Mouse (Mus musculus) gastrocnemius, postnatal 36 days (tissue): ENCODE measurements around the gene Tenm4. TPM values are rescaled to one million over a fixed set of nuclear protein-coding genes. Genes with fewer than 3 reads are reported as not detected.

Experiments used
- DNase-seq, 2 experiments: peaks; one replicate each; pipeline ENCODE4 v3.0.0; 2022
- intact Hi-C: fragments of 180-260 bp; cut with DNase I; formaldehyde crosslinking; loops from one replicate; pipeline ENCODE4 v1.15.1; 2025
- total RNA-seq, 2 experiments: library from RNA; stranded (reverse); gene quantifications; 2 replicates each; pipeline ENCODE4 v1.2.3; 2021

The Tenm4 gene
- total RNA-seq, 2 experiments from 2014 or later: 0.69 to 1.1 TPM

- intact Hi-C loops: no loop called here
Measured at GRCm38 (mm10) chr7:96556756-96557155, 385.7 kb downstream of the Tenm4 start.

GRCm38 (mm10) chr7:96562890-96563289 lies 391.8 kb downstream of the Tenm4 start:
- no peak for DNase-seq
- intact Hi-C loops: no loop called here

More at GRCm38 (mm10) chr7:96556756-96557155, 385.7 kb downstream of the Tenm4 start:
- DNase-seq: no peak

- no peak for DNase-seq
- intact Hi-C loops: no loop called here
Measured at GRCm38 (mm10) chr7:96563329-96564065, 392.5 kb downstream of the Tenm4 start.

DNA sequence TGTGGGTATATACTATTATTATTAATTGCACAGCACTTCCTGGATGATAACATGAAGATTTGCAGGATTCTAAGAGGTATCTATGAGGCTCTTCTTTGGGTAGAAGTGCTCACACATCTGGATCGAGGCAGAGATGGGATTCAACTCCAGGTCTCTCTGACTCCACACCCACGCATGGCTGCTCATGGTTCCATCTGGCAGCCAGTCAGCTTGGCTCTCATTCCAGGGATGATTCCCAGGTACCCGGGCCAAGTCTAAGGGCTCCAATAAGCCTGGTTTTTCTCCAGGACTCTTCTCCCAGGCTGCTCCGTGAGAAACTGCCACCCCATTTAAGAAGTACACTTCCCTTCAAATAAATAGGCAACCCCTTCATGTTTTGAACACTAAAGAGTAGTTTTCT lies 394.8 kb downstream of the Tenm4 start:
- peak; percentile 70 to 72 for DNase-seq
- intact Hi-C loops: no loop called here

GRCm38 (mm10) chr7:96566260-96566659 lies 395.2 kb downstream of the Tenm4 start:
- DNase-seq: no peak
- intact Hi-C loops: no loop called here

DNA sequence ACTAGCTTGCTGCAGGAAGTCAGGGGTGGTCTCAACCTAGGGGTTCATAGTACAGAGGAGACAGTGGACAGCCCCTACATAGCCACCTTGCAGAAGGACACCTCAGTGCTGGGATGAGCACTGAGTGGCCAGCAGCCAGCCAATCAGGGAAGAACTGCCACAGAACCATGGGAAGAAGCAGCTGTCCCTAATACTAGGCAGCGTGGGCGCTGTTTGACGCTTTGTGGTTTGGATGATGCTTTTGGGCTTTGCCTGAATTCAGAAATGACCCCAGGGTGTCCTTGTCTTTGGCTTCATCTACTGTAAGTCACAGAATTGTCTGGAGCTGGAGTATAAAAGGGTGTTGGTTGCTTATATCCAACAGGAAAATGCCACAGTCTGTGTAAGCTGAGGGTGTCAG lies 397.0 kb downstream of the Tenm4 start:
- intact Hi-C loops: no loop called here
- no peak for DNase-seq

GRCm38 (mm10) chr7:96570965-96571364 lies 399.9 kb downstream of the Tenm4 start:
- no peak for DNase-seq
- intact Hi-C loops: no loop called here

DNA sequence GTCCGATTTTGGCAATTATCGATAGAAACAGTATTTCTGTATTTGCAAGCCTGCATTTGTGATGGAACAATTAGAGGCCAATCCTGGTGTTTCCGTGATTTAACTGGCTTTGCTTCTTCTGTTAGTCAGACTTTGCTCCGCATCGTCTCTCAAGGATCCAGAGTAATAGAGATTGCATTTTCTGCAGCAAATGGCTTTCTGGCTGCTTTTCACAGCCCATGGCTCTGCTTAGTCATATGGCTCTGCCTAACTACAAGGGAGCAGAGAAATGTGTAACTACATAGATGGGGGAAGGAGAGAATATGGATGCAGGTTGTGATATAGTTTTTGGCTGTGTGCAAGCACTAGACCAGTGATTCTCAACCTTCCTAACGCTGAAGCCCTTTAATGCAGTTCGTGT lies 401.9 kb downstream of the Tenm4 start:
- DNase-seq: no peak
- intact Hi-C loops: no loop called here

DNA sequence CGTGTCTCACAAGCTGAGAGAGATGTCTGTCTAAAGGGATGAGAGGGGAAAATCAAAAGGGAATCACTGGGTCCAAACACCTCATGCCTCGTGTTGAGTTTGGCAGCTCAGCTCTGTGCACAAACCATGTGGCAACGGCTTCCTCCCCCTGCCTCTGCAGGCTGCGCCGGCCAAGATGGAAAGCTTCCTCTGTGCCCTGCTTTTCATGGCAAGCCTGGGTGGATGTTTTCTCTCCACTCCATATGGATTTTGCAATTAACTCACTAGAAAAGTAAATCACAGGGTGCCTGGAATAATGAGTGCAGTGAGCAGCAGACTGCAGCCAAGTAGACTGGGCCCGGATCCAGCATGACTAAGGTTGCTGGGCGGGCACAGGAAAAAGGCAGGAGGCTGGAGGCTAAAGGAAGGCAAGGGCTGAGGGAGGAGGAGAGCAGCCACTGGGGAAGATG lies 404.2 kb downstream of the Tenm4 start:
- intact Hi-C loops: no loop called here
- DNase-seq: peak; percentile 60 to 62

GRCm38 (mm10) chr7:96582752-96583151 lies 411.7 kb downstream of the Tenm4 start:
- intact Hi-C loops: no loop called here

GRCm38 (mm10) chr7:96587403-96587802 lies 416.4 kb downstream of the Tenm4 start:
- intact Hi-C loops: no loop called here
- no peak for DNase-seq

More at GRCm38 (mm10) chr7:96582752-96583151, 411.7 kb downstream of the Tenm4 start:
- no peak for DNase-seq

DNA sequence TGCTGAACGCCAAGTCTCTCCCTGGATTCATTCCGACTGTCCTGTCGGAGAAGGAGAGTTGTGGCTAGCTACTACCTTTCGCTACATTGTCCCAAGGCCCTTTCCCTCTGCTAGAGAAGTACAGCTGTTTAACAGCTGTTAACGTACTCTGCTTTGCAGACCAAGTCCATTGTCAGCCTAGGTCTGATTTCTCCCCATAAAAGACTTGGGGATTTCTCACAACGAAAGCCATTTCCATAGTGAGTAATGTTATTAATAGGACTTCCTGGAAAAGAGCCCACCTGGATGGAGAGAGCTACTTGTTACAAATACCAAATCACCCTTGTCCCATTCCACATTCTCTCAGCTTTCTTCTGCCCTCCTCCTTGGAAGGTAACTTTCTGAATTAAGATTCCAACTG lies 417.5 kb downstream of the Tenm4 start:
- intact Hi-C loops: no loop called here
- DNase-seq: no peak

GRCm38 (mm10) chr7:96595535-96596295 lies 424.7 kb downstream of the Tenm4 start:
- no peak for DNase-seq
- intact Hi-C loops: no loop called here

DNA sequence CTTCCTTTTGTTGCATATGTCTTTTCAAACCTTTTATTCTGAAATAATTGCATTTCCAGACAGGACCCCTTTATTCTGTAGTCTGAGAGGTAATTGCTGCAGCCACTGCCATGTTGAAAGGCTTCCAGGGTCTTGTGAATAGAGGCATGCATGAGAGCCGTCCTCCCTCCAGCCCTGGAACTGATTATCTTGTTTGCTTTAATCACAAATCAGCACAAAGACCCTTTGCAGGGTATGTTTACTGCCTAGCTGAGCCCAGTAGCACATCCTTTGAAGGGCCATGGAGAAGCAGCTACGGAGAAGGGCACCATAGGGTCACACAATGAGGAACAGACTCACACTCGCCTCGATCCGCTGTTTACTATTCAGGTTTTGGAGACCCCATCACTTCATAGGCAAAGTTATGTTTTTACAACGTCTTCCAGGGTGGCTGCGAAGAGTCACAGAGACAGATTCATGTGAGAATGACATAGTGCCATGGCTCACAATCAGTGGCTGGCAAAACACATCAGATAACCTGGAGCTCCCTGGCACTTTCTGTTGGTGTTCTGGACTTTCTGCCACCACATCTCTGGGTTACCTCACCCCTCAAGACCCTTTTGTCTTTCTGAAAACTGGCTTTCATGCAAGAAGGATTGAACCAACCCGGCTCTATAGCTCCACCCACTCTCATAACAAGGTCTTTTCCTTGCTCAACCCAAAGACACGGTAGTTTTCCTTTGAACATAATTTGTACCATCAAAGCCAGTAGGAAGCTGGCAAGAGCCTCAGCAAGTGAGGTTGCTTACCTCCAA lies 425.6 kb downstream of the Tenm4 start:
- intact Hi-C loops: no loop called here
- DNase-seq: no peak

GRCm38 (mm10) chr7:96597871-96598270 lies 426.8 kb downstream of the Tenm4 start:
- DNase-seq: no peak
- intact Hi-C loops: no loop called here

DNA sequence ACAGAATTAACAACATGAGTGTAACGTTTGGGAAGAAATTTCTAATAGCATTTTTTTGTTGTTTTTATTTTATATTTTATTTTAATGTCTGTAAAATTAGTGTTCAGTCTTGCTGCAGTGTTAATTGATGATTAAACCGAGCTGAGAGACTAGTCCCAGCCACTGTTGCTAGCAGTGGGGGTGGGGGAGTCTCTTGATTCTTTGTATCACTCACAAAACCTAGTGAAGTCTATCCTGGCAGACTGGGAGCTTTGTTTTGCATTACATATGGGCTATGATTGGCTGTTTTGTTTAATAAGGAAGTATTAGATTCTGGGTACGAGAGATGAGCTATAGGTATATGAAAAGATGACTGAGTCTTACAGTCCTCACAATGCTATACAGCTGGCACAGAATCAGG lies 428.0 kb downstream of the Tenm4 start:
- no peak for DNase-seq
- intact Hi-C loops: no loop called here

DNA sequence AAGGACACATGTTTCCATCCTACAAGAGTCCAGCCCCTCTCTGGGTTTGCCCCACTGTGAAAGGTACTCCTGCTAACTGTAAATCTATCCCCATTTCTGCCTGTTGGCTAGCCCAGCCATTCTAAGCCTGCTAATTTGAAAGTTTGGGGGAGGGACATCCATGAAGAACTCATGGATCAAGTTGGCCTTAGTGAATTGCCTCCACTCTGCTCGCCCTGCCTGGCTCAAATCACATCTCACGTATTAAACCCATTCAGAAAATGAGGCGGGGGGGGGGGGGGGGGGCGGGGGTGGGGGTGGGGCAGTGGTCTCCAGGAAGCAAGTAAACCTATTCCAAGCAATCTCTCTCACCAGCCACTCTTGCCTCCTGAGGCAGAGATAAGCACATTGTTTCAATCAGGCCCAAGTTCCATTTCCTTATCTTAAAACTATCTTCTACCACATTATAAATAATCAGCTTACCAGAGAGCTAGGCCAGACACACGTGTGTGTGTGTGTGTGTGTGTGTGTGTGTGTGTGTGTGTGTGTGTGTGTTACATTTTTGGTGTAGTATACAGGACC lies 429.4 kb downstream of the Tenm4 start:
- no peak for DNase-seq
- intact Hi-C loops: no loop called here

GRCm38 (mm10) chr7:96604091-96604745 lies 433.2 kb downstream of the Tenm4 start:
- DNase-seq: no peak
- intact Hi-C loops: no loop called here

GRCm38 (mm10) chr7:96605316-96605715 lies 434.3 kb downstream of the Tenm4 start:
- intact Hi-C loops: no loop called here
- no peak for DNase-seq
